Mouse (Mus musculus) limb, embryonic 11.5 days (tissue): ENCODE measurements around the gene Tardbp. TPM values are rescaled to one million over a fixed set of nuclear protein-coding genes. Genes with fewer than 3 reads are reported as not detected.

Experiments
- ATAC-seq: fragments of 200-750 bp; cut with Nextera tagmentation; 2 replicates; pipeline ENCODE4 v1.8.0; 2017; ENCODE audit warnings: low read depth; ENCODE audit not compliant: insufficient number of reproducible peaks, low FRiP score, low TSS enrichment
- DNase-seq: peaks from one replicate; pipeline ENCODE4 v3.0.0-alpha.2; 2015; ENCODE audit warnings: low spot score
- H3K27ac ChIP-seq: fragments of 300-500 bp; sonication (generic); replicated peaks from 2 replicates; pipeline ENCODE4 v1.5.1; 2014; ENCODE audit warnings: low read depth, mild to moderate bottlenecking, low read length
- H3K27me3 ChIP-seq: fragments of 300-500 bp; sonication (generic); 2 replicates; pipeline ENCODE4 v1.6.1; 2014; ENCODE audit warnings: mild to moderate bottlenecking, low read length, mixed read lengths; ENCODE audit not compliant: control insufficient read depth, insufficient read depth
- H3K36me3 ChIP-seq: fragments of 300-500 bp; sonication (generic); 2 replicates; pipeline ENCODE4 v1.6.1; 2014; ENCODE audit warnings: mild to moderate bottlenecking, low read length, moderate library complexity, mixed read lengths; ENCODE audit not compliant: control insufficient read depth, insufficient read depth
- H3K4me1 ChIP-seq: fragments of 300-500 bp; sonication (generic); 2 replicates; pipeline ENCODE4 v1.6.1; 2014; ENCODE audit warnings: low read length, mixed read lengths; ENCODE audit not compliant: control insufficient read depth, insufficient read depth
- H3K4me2 ChIP-seq: fragments of 300-500 bp; sonication (generic); 2 replicates; pipeline ENCODE4 v1.6.1; 2014; ENCODE audit warnings: low read depth, mild to moderate bottlenecking, moderate library complexity; ENCODE audit not compliant: severe bottlenecking
- H3K4me3 ChIP-seq: fragments of 300-500 bp; sonication (generic); 2 replicates; pipeline ENCODE4 v1.5.1; 2014; ENCODE audit warnings: low read depth, low read length
- H3K9ac ChIP-seq: fragments of 300-500 bp; sonication (generic); 2 replicates; pipeline ENCODE4 v1.6.1; 2014; ENCODE audit warnings: mild to moderate bottlenecking, low read length
- H3K9me3 ChIP-seq: fragments of 300-500 bp; sonication (generic); 2 replicates; pipeline ENCODE4 v1.6.1; 2016; ENCODE audit warnings: low read length; ENCODE audit not compliant: control insufficient read depth
- WGBS: fragments of 180-500 bp; shearing (Covaris S2); extraction: QIAGEN DNeasy Blood & Tissue Kit; methylation state at CpG from one replicate; pipeline ENCODE4 v1.1.7; 2014; 5-methylcytosine and 5-hydroxymethylcytosine counted together
- polyA plus RNA-seq: library from polyadenylated mRNA; unstranded; fragments of >200 nt; fragmentation: Nextera tagmentation; extraction: Ambion mirVana; gene quantifications from 2 replicates; pipeline ENCODE4 v1.2.1, GENCODE M21; 2014

The Tardbp gene
- polyA plus RNA-seq, 1 experiment from 2014 or later = 198 TPM

GRCm38 (mm10) chr4:148613738-148614137, 13.1 kb downstream of the Tardbp start:
- no peaks in the 10 kb centered on the region for H3K27me3 ChIP-seq
- H3K4me3 ChIP-seq = no peak overlapping the region
- H3K9ac ChIP-seq = no peak overlapping the region
- DNase-seq (no peak), ATAC-seq (no peak)
- H3K4me1 ChIP-seq = no peaks in the 10 kb centered on the region
- H3K36me3 ChIP-seq = peaks cover 16% of the 10 kb centered on the region
- no peak overlapping the region for H3K4me2 ChIP-seq
- 84% methylated on average over 9 of the region's 9 CpGs for WGBS
- H3K9me3 ChIP-seq = no peaks in the 10 kb centered on the region
- H3K27ac ChIP-seq = no peak overlapping the region

- DNase-seq (no peak), ATAC-seq (no peak)
- Histone ChIP-seq H3K9me3 (no peaks in the 10 kb centered on the region), H3K27me3 (no peaks in the 10 kb centered on the region), H3K4me2 (no peak overlapping the region), H3K4me1 (no peaks in the 10 kb centered on the region), H3K9ac (no peak overlapping the region), H3K36me3 (peaks cover 9% of the 10 kb centered on the region), H3K4me3 (no peak overlapping the region), H3K27ac (no peak overlapping the region)
- WGBS = 76% methylated on average over 4 of the region's 4 CpGs
These were observed 14.3 kb downstream of the Tardbp start for GRCm38 (mm10) chr4:148612557-148612956.

DNA sequence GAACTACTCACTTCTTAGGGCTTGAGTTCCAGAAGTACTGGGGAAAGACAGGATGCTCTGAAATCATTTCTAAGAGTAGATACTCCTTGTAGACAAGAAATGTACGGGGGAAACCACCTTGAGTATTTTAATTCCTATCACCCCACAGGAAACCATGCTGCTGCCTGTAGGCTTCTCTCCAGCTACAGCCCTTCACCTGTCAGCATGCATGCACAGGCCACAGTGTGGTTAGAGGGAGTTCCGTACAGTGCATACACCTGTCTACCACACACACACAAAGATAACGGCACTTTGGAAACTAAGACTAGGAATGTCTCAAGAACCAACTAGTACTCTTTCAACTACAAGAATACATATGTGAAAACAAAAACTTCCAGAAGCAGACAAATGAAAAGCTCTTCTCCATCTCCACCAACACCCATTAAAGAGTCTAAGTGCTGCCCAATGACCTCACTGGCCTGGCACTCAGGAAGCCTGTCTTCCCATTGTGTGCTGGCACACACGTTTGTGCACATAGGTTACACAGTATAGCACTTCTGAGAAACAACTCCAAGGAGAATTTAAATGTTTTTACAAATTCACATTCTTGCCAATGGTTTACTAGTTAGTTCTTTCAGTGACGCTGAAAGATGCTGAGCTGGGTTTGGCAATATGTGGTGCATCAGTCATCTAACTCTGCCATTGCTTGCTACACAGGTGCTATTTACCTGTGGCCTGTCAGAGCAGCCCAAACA, 16.0 kb downstream of the Tardbp start:
- H3K4me1 ChIP-seq = no peaks in the 10 kb centered on the region
- WGBS = 81% methylated on average over 5 of the region's 5 CpGs
- DNase-seq (no peak), ATAC-seq (no peak)
- no peak overlapping the region for H3K4me2 ChIP-seq
- H3K4me3 ChIP-seq = no peak overlapping the region
- H3K9me3 ChIP-seq = no peaks in the 10 kb centered on the region
- H3K36me3 ChIP-seq = peaks cover 5% of the 10 kb centered on the region
- no peak overlapping the region for H3K9ac ChIP-seq
- H3K27ac ChIP-seq = no peak overlapping the region
- no peaks in the 10 kb centered on the region for H3K27me3 ChIP-seq

- ATAC-seq (no peak), DNase-seq (no peak)
- no peak overlapping the region for H3K4me3 ChIP-seq
- H3K4me1 ChIP-seq = no peaks in the 10 kb centered on the region
- H3K36me3 ChIP-seq = peaks cover 5% of the 10 kb centered on the region
- H3K4me2 ChIP-seq = no peak overlapping the region
- H3K27me3 ChIP-seq = no peaks in the 10 kb centered on the region
- no peak overlapping the region for H3K27ac ChIP-seq
- H3K9me3 ChIP-seq = no peaks in the 10 kb centered on the region
- H3K9ac ChIP-seq = no peak overlapping the region
- WGBS = 81% methylated on average over 5 of the region's 5 CpGs
These were observed 17.0 kb downstream of the Tardbp start for GRCm38 (mm10) chr4:148609805-148610204.

GRCm38 (mm10) chr4:148607758-148608157, 19.1 kb downstream of the Tardbp start:
- WGBS = 32% methylated on average over 5 of the region's 5 CpGs
- DNase-seq (peak; percentile 75), ATAC-seq (no peak)
- Histone ChIP-seq H3K4me1 (no peaks in the 10 kb centered on the region), H3K27me3 (no peaks in the 10 kb centered on the region), H3K9ac (no peak overlapping the region), H3K36me3 (no peaks in the 10 kb centered on the region; the same call in 1 of the 2 replicates), H3K27ac (no peak overlapping the region), H3K9me3 (no peaks in the 10 kb centered on the region), H3K4me3 (no peak overlapping the region), H3K4me2 (no peak overlapping the region)

GRCm38 (mm10) chr4:148604541-148605165, 22.2 kb downstream of the Tardbp start:
- ATAC-seq (no peak), DNase-seq (peak; percentile 80)
- Histone ChIP-seq H3K4me1 (no peaks in the 10 kb centered on the region), H3K27ac (no peak overlapping the region), H3K4me2 (no peak overlapping the region), H3K9me3 (no peaks in the 10 kb centered on the region), H3K4me3 (no peak overlapping the region), H3K9ac (no peak overlapping the region), H3K27me3 (no peaks in the 10 kb centered on the region), H3K36me3 (no peaks in the 10 kb centered on the region)
- 94% methylated on average over 3 of the region's 3 CpGs for WGBS

DNA sequence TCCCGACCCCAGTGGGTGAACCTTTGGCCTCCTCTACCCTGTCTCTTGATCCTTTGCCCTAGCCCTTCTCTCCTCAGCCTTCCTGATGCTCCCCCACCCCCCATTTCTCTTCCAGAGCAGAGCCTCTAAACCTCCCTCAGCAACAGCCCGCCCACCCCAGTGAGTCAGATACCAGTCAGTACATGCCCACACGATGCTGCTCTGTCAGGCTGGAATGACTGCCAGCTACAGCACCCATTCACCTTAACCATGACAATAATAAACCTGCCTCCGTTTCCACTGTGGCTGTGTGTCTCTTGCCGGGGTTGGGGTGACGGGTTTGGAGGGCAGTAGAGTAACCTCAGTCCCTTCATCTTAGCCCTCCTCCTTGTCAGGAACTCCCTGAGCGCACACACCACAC, 22.7 kb downstream of the Tardbp start:
- Histone ChIP-seq H3K36me3 (no peaks in the 10 kb centered on the region), H3K4me1 (no peaks in the 10 kb centered on the region), H3K27ac (no peak overlapping the region), H3K4me3 (no peak overlapping the region), H3K9ac (no peak overlapping the region), H3K27me3 (no peaks in the 10 kb centered on the region), H3K4me2 (no peak overlapping the region), H3K9me3 (no peaks in the 10 kb centered on the region)
- no peak for DNase-seq
- 72% methylated on average over 7 of the region's 7 CpGs for WGBS
- ATAC-seq = no peak

DNA sequence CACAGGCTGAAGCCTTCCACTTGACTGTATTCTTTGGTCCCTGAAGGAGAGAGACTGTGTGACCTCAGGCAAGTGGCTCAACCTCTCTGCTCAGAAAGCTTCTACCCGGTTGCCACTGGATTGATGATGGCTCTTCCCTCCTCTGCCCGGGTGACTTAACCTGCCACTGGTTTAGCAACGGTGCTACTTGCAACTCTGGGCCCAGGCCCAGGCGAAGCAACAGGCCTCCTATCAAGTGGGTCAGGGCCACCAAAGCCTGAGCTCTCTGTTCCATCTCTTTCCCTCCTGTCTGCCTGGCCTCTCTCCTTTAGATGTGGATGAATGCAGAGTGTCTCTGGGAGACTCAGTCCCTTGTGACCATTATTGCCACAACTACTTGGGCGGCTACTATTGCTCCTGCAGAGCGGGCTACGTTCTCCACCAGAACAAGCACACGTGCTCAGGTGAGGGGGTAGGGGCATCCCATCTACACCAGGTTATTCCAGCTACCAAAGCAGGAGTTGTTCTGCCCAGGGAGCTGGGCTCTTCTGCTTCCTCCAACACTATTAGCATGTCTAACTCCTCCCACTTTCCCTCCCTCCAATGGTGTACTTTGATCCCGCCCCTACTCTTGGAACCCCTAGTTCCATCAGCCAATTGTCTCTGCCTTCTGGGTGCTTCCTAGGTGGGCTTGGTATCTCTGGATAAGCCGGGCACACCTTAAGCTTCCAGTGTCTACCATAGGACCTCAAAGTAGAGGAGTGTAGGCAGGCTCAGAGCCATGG, 23.3 kb downstream of the Tardbp start:
- no peak overlapping the region for H3K27ac ChIP-seq
- no peak overlapping the region for H3K9ac ChIP-seq
- 69% methylated on average over 10 of the region's 10 CpGs for WGBS
- H3K4me2 ChIP-seq = no peak overlapping the region
- H3K4me3 ChIP-seq = no peak overlapping the region
- H3K27me3 ChIP-seq = no peaks in the 10 kb centered on the region
- no peak for DNase-seq
- peaks cover 3% of the 10 kb centered on the region; the same call in 1 of the 2 replicates for H3K36me3 ChIP-seq
- no peaks in the 10 kb centered on the region for H3K9me3 ChIP-seq
- ATAC-seq = no peak
- no peaks in the 10 kb centered on the region for H3K4me1 ChIP-seq
